Mouse (Mus musculus) liver, embryonic 16.5 days (tissue): ENCODE measurements around the gene Nipa2. TPM values are rescaled to one million over a fixed set of nuclear protein-coding genes. Genes with fewer than 3 reads are reported as not detected.

Experiments used
- ATAC-seq: fragments of 200-750 bp; cut with Nextera tagmentation; 2 replicates; pipeline ENCODE4 v1.8.0; 2017; ENCODE audit warnings: low read depth, mild to moderate bottlenecking, moderate number of reproducible peaks, moderate library complexity
- H3K27ac ChIP-seq: fragments of 300-500 bp; sonication (generic); 2 replicates; pipeline ENCODE4 v1.5.1; 2014; ENCODE audit warnings: mild to moderate bottlenecking, low read length
- H3K27me3 ChIP-seq: fragments of 300-500 bp; sonication (generic); 2 replicates; pipeline ENCODE4 v1.6.1; 2014; ENCODE audit warnings: low read depth, low read length, mixed read lengths; ENCODE audit not compliant: control insufficient read depth, insufficient read depth
- H3K36me3 ChIP-seq: fragments of 300-500 bp; sonication (generic); 2 replicates; pipeline ENCODE4 v1.6.1; 2014; ENCODE audit warnings: mild to moderate bottlenecking; ENCODE audit not compliant: control insufficient read depth, insufficient read depth
- H3K4me1 ChIP-seq: fragments of 300-500 bp; sonication (generic); 2 replicates; pipeline ENCODE4 v1.6.1; 2014; ENCODE audit warnings: low read depth, low read length, mixed read lengths; ENCODE audit not compliant: control insufficient read depth
- H3K4me2 ChIP-seq: fragments of 300-500 bp; sonication (generic); 2 replicates; pipeline ENCODE4 v1.6.1; 2014; ENCODE audit warnings: low read depth, low read length, mixed read lengths
- H3K4me3 ChIP-seq: fragments of 300-500 bp; sonication (generic); 2 replicates; pipeline ENCODE4 v1.5.1; 2014; ENCODE audit warnings: low read depth, mild to moderate bottlenecking, low read length
- H3K9ac ChIP-seq: fragments of 300-500 bp; sonication (generic); 2 replicates; pipeline ENCODE4 v1.6.1; 2014; ENCODE audit warnings: low read depth, low read length
- H3K9me3 ChIP-seq: fragments of 300-500 bp; sonication (generic); replicated peaks from 2 replicates; pipeline ENCODE4 v1.6.1; 2016; ENCODE audit warnings: low read length; ENCODE audit not compliant: control insufficient read depth
- WGBS: fragments of 180-500 bp; shearing (Covaris S2); extraction: QIAGEN DNeasy Blood & Tissue Kit; methylation state at CpG from one replicate; pipeline ENCODE4 v1.1.7; 2014; ENCODE audit not compliant: insufficient replicate concordance; 5-methylcytosine and 5-hydroxymethylcytosine counted together
- polyA plus RNA-seq: library from polyadenylated mRNA; unstranded; fragments of >200 nt; fragmentation: Nextera tagmentation; extraction: Ambion mirVana; gene quantifications from 2 replicates; pipeline ENCODE4 v1.2.1, GENCODE M21; 2015

Nipa2 gene
- polyA plus RNA-seq: 20.0 and 20.5 TPM in 2 replicates

- under 1% methylated on average over 70 of the region's 70 CpGs for WGBS
- peak within 1 kb of the TSS; percentile 93 for H3K9ac ChIP-seq
- H3K36me3 ChIP-seq: 0 out of 2 replicates have a peak, but pooled peaks cover 2% of the 10 kb centered on the region
- H3K4me2 ChIP-seq: peak within 1 kb of the TSS; percentile 78
- H3K4me3 ChIP-seq: peak within 1 kb of the TSS; percentile 95
- no peaks in the 10 kb centered on the region for H3K9me3 ChIP-seq
- H3K27ac ChIP-seq: peak within 1 kb of the TSS; percentile 95
- peak; percentile 99 for ATAC-seq
- peaks cover 19% of the 10 kb centered on the region for H3K4me1 ChIP-seq
- H3K27me3 ChIP-seq: no peaks in the 10 kb centered on the region
These were observed at the start of gene Nipa2 for GRCm38 (mm10) chr7:55962004-55962908. Gene Nipa2 (minus strand): TSS chr7:55962476.

GRCm38 (mm10) chr7:56011018-56011333 lies 48.7 kb upstream of the Nipa2 start:
- no peaks in the 10 kb centered on the region; the same call in 1 of the 2 replicates for H3K36me3 ChIP-seq
- H3K9me3 ChIP-seq: no peaks in the 10 kb centered on the region
- peaks cover 30% of the 10 kb centered on the region for H3K4me1 ChIP-seq
- H3K9ac ChIP-seq: no peak overlapping the region
- H3K4me2 ChIP-seq: no peak overlapping the region
- H3K27ac ChIP-seq: no peak overlapping the region
- H3K4me3 ChIP-seq: no peak overlapping the region
- no peaks in the 10 kb centered on the region for H3K27me3 ChIP-seq
- no peak for ATAC-seq

- ATAC-seq: no peak
These were observed 48.2 kb upstream of the Nipa2 start for GRCm38 (mm10) chr7:56010318-56011017.

GRCm38 (mm10) chr7:55998997-55999396 lies 36.7 kb upstream of the Nipa2 start:
- Histone ChIP-seq H3K9me3 (no peaks in the 10 kb centered on the region), H3K4me2 (no peak overlapping the region), H3K27me3 (no peaks in the 10 kb centered on the region), H3K4me3 (no peak overlapping the region), H3K9ac (0 out of 2 replicates have a peak overlapping the region, but pooled peaks have one; percentile 9), H3K27ac (no peak overlapping the region; the same call in 1 of the 2 replicates), H3K4me1 (peaks cover 10% of the 10 kb centered on the region), H3K36me3 (no peaks in the 10 kb centered on the region)
- ATAC-seq: peak; percentile 43
- whole genome bisulfite sequencing: 23% methylated on average over 3 of the region's 4 CpGs

More at GRCm38 (mm10) chr7:56010318-56011017, 48.2 kb upstream of the Nipa2 start:
- Histone ChIP-seq H3K27ac (no peak overlapping the region), H3K9ac (no peak overlapping the region), H3K9me3 (no peaks in the 10 kb centered on the region), H3K27me3 (no peaks in the 10 kb centered on the region), H3K36me3 (no peaks in the 10 kb centered on the region; the same call in 1 of the 2 replicates), H3K4me1 (peaks cover 25% of the 10 kb centered on the region), H3K4me2 (no peak overlapping the region), H3K4me3 (no peak overlapping the region)
- 81% methylated on average over 4 of the region's 4 CpGs for WGBS

GRCm38 (mm10) chr7:55995013-55995412 lies 32.7 kb upstream of the Nipa2 start:
- ATAC-seq: no peak
- no peak overlapping the region for H3K4me2 ChIP-seq
- WGBS: 71% methylated on average over 4 of the region's 4 CpGs

GRCm38 (mm10) chr7:55991858-55992257 lies 29.6 kb upstream of the Nipa2 start:
- WGBS: 89% methylated on average over 7 of the region's 7 CpGs
- H3K4me3 ChIP-seq: no peak overlapping the region
- no peak overlapping the region for H3K9ac ChIP-seq
- H3K27me3 ChIP-seq: no peaks in the 10 kb centered on the region
- no peaks in the 10 kb centered on the region for H3K36me3 ChIP-seq
- no peaks in the 10 kb centered on the region for H3K4me1 ChIP-seq
- H3K9me3 ChIP-seq: no peaks in the 10 kb centered on the region
- H3K27ac ChIP-seq: no peak overlapping the region
- no peak for ATAC-seq
- no peak overlapping the region for H3K4me2 ChIP-seq

More at GRCm38 (mm10) chr7:55995013-55995412, 32.7 kb upstream of the Nipa2 start:
- Histone ChIP-seq H3K4me1 (peaks cover 10% of the 10 kb centered on the region), H3K4me3 (no peak overlapping the region), H3K27me3 (no peaks in the 10 kb centered on the region), H3K36me3 (no peaks in the 10 kb centered on the region), H3K27ac (no peak overlapping the region), H3K9me3 (no peaks in the 10 kb centered on the region), H3K9ac (no peak overlapping the region)

GRCm38 (mm10) chr7:55991129-55991528 lies 28.9 kb upstream of the Nipa2 start:
- Histone ChIP-seq H3K9ac (no peak overlapping the region), H3K4me1 (peaks cover 3% of the 10 kb centered on the region), H3K9me3 (no peaks in the 10 kb centered on the region), H3K36me3 (no peaks in the 10 kb centered on the region), H3K27me3 (no peaks in the 10 kb centered on the region), H3K4me2 (no peak overlapping the region), H3K27ac (no peak overlapping the region), H3K4me3 (no peak overlapping the region)
- WGBS: 96% methylated on average over 3 of the region's 3 CpGs
- no peak for ATAC-seq

GRCm38 (mm10) chr7:55986526-55987214 lies 24.4 kb upstream of the Nipa2 start:
- Histone ChIP-seq H3K27ac (no peak overlapping the region), H3K4me2 (peak overlapping the region; percentile 32), H3K27me3 (no peaks in the 10 kb centered on the region), H3K9ac (no peak overlapping the region), H3K4me3 (no peak overlapping the region), H3K36me3 (no peaks in the 10 kb centered on the region), H3K9me3 (no peaks in the 10 kb centered on the region), H3K4me1 (peaks cover 18% of the 10 kb centered on the region)
- 0 out of 2 replicates have a peak, but pooled peaks have one; percentile 41 for ATAC-seq
- WGBS: 26% methylated on average over 13 of the region's 13 CpGs
